Mouse (Mus musculus) forebrain, embryonic 13.5 days (tissue): ENCODE data around the gene Man2a2. TPM values are rescaled to one million over a fixed set of nuclear protein-coding genes. Genes with fewer than 3 reads are reported as not detected.

Experiments used
- polyA plus RNA-seq: library from polyadenylated mRNA; unstranded; fragments of >200 nt; fragmentation: Nextera tagmentation; extraction: Ambion mirVana; gene quantifications from 2 replicates; pipeline ENCODE4 v1.2.1, GENCODE M21; 2015

Gene Man2a2
- polyA plus RNA-seq, 1 experiment from 2014 or later, result 15.5 TPM

Other genes starting within 250 kb of the Man2a2 start
- 20.7 and 22.3 TPM in 2 replicates for gene Sema4b, start 184.5 kb downstream of the Man2a2 start, polyA plus RNA-seq
- gene Cib1, start 138.6 kb downstream of the Man2a2 start, polyA plus RNA-seq, result 34.4 and 37.8 TPM in 2 replicates
- 3.3 and 3.8 TPM in 2 replicates for gene Gdpgp1, start 138.5 kb downstream of the Man2a2 start, polyA plus RNA-seq
- 0.97 and 1.8 TPM in 2 replicates for gene Ttll13, start 125.0 kb downstream of the Man2a2 start, polyA plus RNA-seq
- gene Ngrn, start 110.2 kb downstream of the Man2a2 start, polyA plus RNA-seq, result 56.3 and 57.7 TPM in 2 replicates
- gene Vps33b, start 101.7 kb downstream of the Man2a2 start, polyA plus RNA-seq, result 14.1 and 17.2 TPM in 2 replicates
- gene Prc1, start 76.9 kb downstream of the Man2a2 start, polyA plus RNA-seq, result 166 and 178 TPM in 2 replicates
- gene Rccd1, start 46.9 kb downstream of the Man2a2 start, polyA plus RNA-seq, result 16.2 and 18.7 TPM in 2 replicates
- 40.8 and 46.2 TPM in 2 replicates for gene Unc45a, start 30.4 kb downstream of the Man2a2 start, polyA plus RNA-seq
- 22.3 and 23.9 TPM in 2 replicates for gene Hddc3, start 28.3 kb downstream of the Man2a2 start, polyA plus RNA-seq
- 4.0 and 4.1 TPM in 2 replicates for gene Fes, start 16.6 kb upstream of the Man2a2 start, polyA plus RNA-seq
- 3.0 and 3.4 TPM in 2 replicates for gene Furin, start 34.1 kb upstream of the Man2a2 start, polyA plus RNA-seq
- gene Blm, start 163.7 kb upstream of the Man2a2 start, polyA plus RNA-seq, result 23.7 and 26.6 TPM in 2 replicates